Mouse (Mus musculus) embryonic fibroblast, embryonic 13.5 days (primary cell): ENCODE results near the gene Ntn5.

Experiments
- CTCF ChIP-seq: IDR thresholded peaks from 2 replicates; pipeline ENCODE4 v1.5.1; 2011; ENCODE audit warnings: mild to moderate bottlenecking, control low read depth, low read length, moderate library complexity, borderline replicate concordance; ENCODE audit not compliant: insufficient read depth
- POLR2A ChIP-seq: IDR thresholded peaks from 2 replicates; pipeline ENCODE4 v1.6.1; 2011; ENCODE audit warnings: low read depth, mild to moderate bottlenecking, control low read depth, low read length, moderate library complexity

GRCm38 (mm10) chr7:45701607-45702006, 17.8 kb downstream of the Ntn5 start:
- TF ChIP-seq CTCF = no peak
- TF ChIP-seq POLR2A = no peak
